ENCODE assay signal across 19 mouse cellular contexts in genomic region chr12:103735101-103735500, GRCm38 (mm10). TPM values are rescaled to one million over a fixed set of nuclear protein-coding genes. Genes with fewer than 3 reads are reported as not detected.
"Had no signal": no experiment of that assay in that cellular context is flagged by ENCODE, and none has a peak within 500 bp of the region (broad histone marks: within the 10 kb centered on the region; RNA-seq: fewer than 3 reads in every experiment).

No protein-coding gene starts in this region.

RNA-seq across cellular contexts. Expression of gene Serpina1d, which starts 38.3 kb away (rescaled TPM):
- total RNA-seq: layer of hippocampus, adult 18-20 months; layer of hippocampus, postnatal 14 days; left cerebral cortex, adult 8-10 months; left cerebral cortex, postnatal 14 days; left cerebral cortex, postnatal 4 days; megakaryocyte, adult 5-6 weeks had no signal
- polyA plus RNA-seq: limb, embryonic 12.5 days; macrophage; midbrain, embryonic 12.5 days; midbrain, embryonic 15.5 days; neural tube, embryonic 12.5 days had no signal

RNA-seq across cellular contexts. Expression of gene Serpina1f, which starts 39.8 kb away (rescaled TPM):
- total RNA-seq: layer of hippocampus, adult 18-20 months; layer of hippocampus, postnatal 14 days; left cerebral cortex, adult 8-10 months; left cerebral cortex, postnatal 14 days; left cerebral cortex, postnatal 4 days; megakaryocyte, adult 5-6 weeks had no signal
- polyA plus RNA-seq: intestine, embryonic 16.5 days; kidney, embryonic 16.5 days; limb, embryonic 12.5 days; limb, embryonic 15.5 days; lung, adult 2 months; macrophage; midbrain, embryonic 12.5 days; midbrain, embryonic 15.5 days; neural tube, embryonic 12.5 days; neural tube, embryonic 15.5 days; stomach, embryonic 14.5 days; stomach, postnatal 0 days had no signal

RNA-seq across cellular contexts. Expression of gene Serpina16, which starts 59.2 kb away (rescaled TPM):
- total RNA-seq: layer of hippocampus, adult 18-20 months; layer of hippocampus, postnatal 14 days; left cerebral cortex, adult 8-10 months; left cerebral cortex, postnatal 14 days; left cerebral cortex, postnatal 4 days; megakaryocyte, adult 5-6 weeks had no signal
- polyA plus RNA-seq: kidney, embryonic 16.5 days; limb, embryonic 12.5 days; limb, embryonic 15.5 days; lung, adult 2 months; macrophage; midbrain, embryonic 12.5 days; midbrain, embryonic 15.5 days; neural tube, embryonic 12.5 days; stomach, embryonic 14.5 days; stomach, postnatal 0 days; thymus, adult 2 months had no signal
